Mouse (Mus musculus) embryo, embryonic 9.5 days (tissue): ENCODE results near the gene Gm4871.
A peak's percentile ranks its signal among the peaks of the same experiment; 100 is the strongest.
"Not testable (repeated sequence)": the region's sequence is repeated elsewhere in the genome, so short reads cannot be mapped to it uniquely, and the experiment has no call there.

ENCODE experiments used
- DNase-seq: peaks from one replicate; pipeline ENCODE4 v3.0.0-alpha.2; 2017; ENCODE audit errors: extremely low spot score

Gm4871 gene

GRCm38 (mm10) chr5:145032391-145032790, at the start of gene Gm4871:
Gene Gm4871 (minus strand): TSS chr5:145032754.
- DNase-seq = not testable (repeated sequence)

GRCm38 (mm10) chr5:145081866-145082613, 49.5 kb upstream of the Gm4871 start:
- no peak for DNase-seq

- no peak for DNase-seq
These were observed 42.5 kb upstream of the Gm4871 start for GRCm38 (mm10) chr5:145075081-145075480.

- DNase-seq = peak; percentile 10
These were observed 38.8 kb upstream of the Gm4871 start for GRCm38 (mm10) chr5:145071342-145071741.

GRCm38 (mm10) chr5:145069707-145070106, 37.2 kb upstream of the Gm4871 start:
- peak; percentile 67 for DNase-seq

GRCm38 (mm10) chr5:145068863-145069262, 36.3 kb upstream of the Gm4871 start:
- DNase-seq = no peak

GRCm38 (mm10) chr5:145064765-145065340, 32.3 kb upstream of the Gm4871 start:
- DNase-seq = no peak

- no peak for DNase-seq
These were observed 27.0 kb upstream of the Gm4871 start for GRCm38 (mm10) chr5:145059524-145059923.

GRCm38 (mm10) chr5:145058722-145059121, 26.2 kb upstream of the Gm4871 start:
- no peak for DNase-seq

- no peak for DNase-seq
These were observed 25.4 kb upstream of the Gm4871 start for GRCm38 (mm10) chr5:145057907-145058306.

GRCm38 (mm10) chr5:145054187-145054586, 21.6 kb upstream of the Gm4871 start:
- DNase-seq = not testable (repeated sequence)

- not testable (repeated sequence) for DNase-seq
These were observed 10.1 kb upstream of the Gm4871 start, which contains the start of gene 1700018F24Rik for GRCm38 (mm10) chr5:145042690-145043089. Gene 1700018F24Rik (plus strand): TSS chr5:145042990.

GRCm38 (mm10) chr5:145041628-145042027, 9.1 kb upstream of the Gm4871 start:
- DNase-seq = peak; percentile 26

GRCm38 (mm10) chr5:145030476-145030875, 2.1 kb downstream of the Gm4871 start:
- DNase-seq = not testable (repeated sequence)

GRCm38 (mm10) chr5:145020712-145021111, 11.8 kb downstream of the Gm4871 start:
- DNase-seq = not testable (repeated sequence)

- not testable (repeated sequence) for DNase-seq
These were observed 12.3 kb downstream of the Gm4871 start for GRCm38 (mm10) chr5:145020254-145020653.

- DNase-seq = not testable (repeated sequence)
These were observed 15.8 kb downstream of the Gm4871 start for GRCm38 (mm10) chr5:145016761-145017160.

GRCm38 (mm10) chr5:145014278-145014677, 18.3 kb downstream of the Gm4871 start:
- DNase-seq = no peak

GRCm38 (mm10) chr5:145008878-145009659, 23.5 kb downstream of the Gm4871 start:
- DNase-seq = no peak

- DNase-seq = no peak
These were observed 27.0 kb downstream of the Gm4871 start for GRCm38 (mm10) chr5:145005596-145005995.

- DNase-seq = no peak
These were observed 28.1 kb downstream of the Gm4871 start for GRCm38 (mm10) chr5:145004495-145004894.

- no peak for DNase-seq
These were observed 29.2 kb downstream of the Gm4871 start for GRCm38 (mm10) chr5:145003362-145003761.
